Mouse (Mus musculus) limb, embryonic 11.5 days (tissue): Measurements from ENCODE around the gene Tcf19. TPM values are rescaled to one million over a fixed set of nuclear protein-coding genes. Genes with fewer than 3 reads are reported as not detected.

ENCODE experiments used
- ATAC-seq: fragments of 200-750 bp; cut with Nextera tagmentation; 2 replicates; pipeline ENCODE4 v1.8.0; 2017; ENCODE audit warnings: low read depth; ENCODE audit not compliant: insufficient number of reproducible peaks, low FRiP score, low TSS enrichment
- DNase-seq: peaks from one replicate; pipeline ENCODE4 v3.0.0-alpha.2; 2015; ENCODE audit warnings: low spot score
- H3K27ac ChIP-seq: fragments of 300-500 bp; sonication (generic); replicated peaks from 2 replicates; pipeline ENCODE4 v1.5.1; 2014; ENCODE audit warnings: low read depth, mild to moderate bottlenecking, low read length
- H3K27me3 ChIP-seq: fragments of 300-500 bp; sonication (generic); 2 replicates; pipeline ENCODE4 v1.6.1; 2014; ENCODE audit warnings: mild to moderate bottlenecking, low read length, mixed read lengths; ENCODE audit not compliant: control insufficient read depth, insufficient read depth
- H3K36me3 ChIP-seq: fragments of 300-500 bp; sonication (generic); 2 replicates; pipeline ENCODE4 v1.6.1; 2014; ENCODE audit warnings: mild to moderate bottlenecking, low read length, moderate library complexity, mixed read lengths; ENCODE audit not compliant: control insufficient read depth, insufficient read depth
- H3K4me1 ChIP-seq: fragments of 300-500 bp; sonication (generic); 2 replicates; pipeline ENCODE4 v1.6.1; 2014; ENCODE audit warnings: low read length, mixed read lengths; ENCODE audit not compliant: control insufficient read depth, insufficient read depth
- H3K4me2 ChIP-seq: fragments of 300-500 bp; sonication (generic); 2 replicates; pipeline ENCODE4 v1.6.1; 2014; ENCODE audit warnings: low read depth, mild to moderate bottlenecking, moderate library complexity; ENCODE audit not compliant: severe bottlenecking
- H3K4me3 ChIP-seq: fragments of 300-500 bp; sonication (generic); 2 replicates; pipeline ENCODE4 v1.5.1; 2014; ENCODE audit warnings: low read depth, low read length
- H3K9ac ChIP-seq: fragments of 300-500 bp; sonication (generic); 2 replicates; pipeline ENCODE4 v1.6.1; 2014; ENCODE audit warnings: mild to moderate bottlenecking, low read length
- H3K9me3 ChIP-seq: fragments of 300-500 bp; sonication (generic); 2 replicates; pipeline ENCODE4 v1.6.1; 2016; ENCODE audit warnings: low read length; ENCODE audit not compliant: control insufficient read depth
- WGBS: fragments of 180-500 bp; shearing (Covaris S2); extraction: QIAGEN DNeasy Blood & Tissue Kit; methylation state at CpG from one replicate; pipeline ENCODE4 v1.1.7; 2014; 5-methylcytosine and 5-hydroxymethylcytosine counted together
- polyA plus RNA-seq: library from polyadenylated mRNA; unstranded; fragments of >200 nt; fragmentation: Nextera tagmentation; extraction: Ambion mirVana; gene quantifications from 2 replicates; pipeline ENCODE4 v1.2.1, GENCODE M21; 2014

Gene Tcf19
- polyA plus RNA-seq, 1 experiment from 2014 or later = 65.0 TPM

DNA sequence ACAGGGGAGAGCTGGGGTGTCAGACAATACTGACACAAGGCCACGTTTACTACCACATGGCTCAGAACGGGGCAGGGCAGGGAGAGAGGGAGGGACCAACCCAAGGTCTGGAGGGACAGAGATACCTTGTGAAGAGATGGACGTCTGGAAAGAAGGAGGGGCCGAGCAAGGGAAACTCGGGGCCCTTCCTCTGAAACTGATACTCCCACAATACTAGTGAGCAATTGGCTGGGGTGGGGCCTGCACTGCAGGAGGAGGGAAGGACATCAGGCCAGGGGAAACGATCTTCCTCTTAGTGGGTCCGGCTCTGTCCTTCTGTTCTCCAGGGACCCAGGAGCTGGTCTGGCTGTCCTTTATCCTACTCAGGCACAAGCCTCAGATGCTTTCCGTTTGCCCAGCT lies 34.2 kb upstream of the Tcf19 start:
- H3K4me1 ChIP-seq = no peaks in the 10 kb centered on the region
- H3K36me3 ChIP-seq = no peaks in the 10 kb centered on the region
- 34% methylated on average over 8 of the region's 8 CpGs for WGBS
- no peaks in the 10 kb centered on the region for H3K9me3 ChIP-seq
- no peak overlapping the region for H3K4me3 ChIP-seq
- no peak overlapping the region for H3K27ac ChIP-seq
- DNase-seq (no peak), ATAC-seq (no peak)
- no peak overlapping the region for H3K9ac ChIP-seq
- H3K4me2 ChIP-seq = no peak overlapping the region
- no peaks in the 10 kb centered on the region for H3K27me3 ChIP-seq

- 89% methylated on average over 4 of the region's 4 CpGs for WGBS
- ATAC-seq = no peak
- no peak for DNase-seq
- Histone ChIP-seq H3K27me3 (no peaks in the 10 kb centered on the region), H3K36me3 (no peaks in the 10 kb centered on the region), H3K27ac (no peak overlapping the region), H3K4me1 (no peaks in the 10 kb centered on the region), H3K4me2 (no peak overlapping the region), H3K9me3 (no peaks in the 10 kb centered on the region), H3K4me3 (no peak overlapping the region), H3K9ac (no peak overlapping the region)
These were observed 33.5 kb upstream of the Tcf19 start for GRCm38 (mm10) chr17:35550143-35550494.

DNA sequence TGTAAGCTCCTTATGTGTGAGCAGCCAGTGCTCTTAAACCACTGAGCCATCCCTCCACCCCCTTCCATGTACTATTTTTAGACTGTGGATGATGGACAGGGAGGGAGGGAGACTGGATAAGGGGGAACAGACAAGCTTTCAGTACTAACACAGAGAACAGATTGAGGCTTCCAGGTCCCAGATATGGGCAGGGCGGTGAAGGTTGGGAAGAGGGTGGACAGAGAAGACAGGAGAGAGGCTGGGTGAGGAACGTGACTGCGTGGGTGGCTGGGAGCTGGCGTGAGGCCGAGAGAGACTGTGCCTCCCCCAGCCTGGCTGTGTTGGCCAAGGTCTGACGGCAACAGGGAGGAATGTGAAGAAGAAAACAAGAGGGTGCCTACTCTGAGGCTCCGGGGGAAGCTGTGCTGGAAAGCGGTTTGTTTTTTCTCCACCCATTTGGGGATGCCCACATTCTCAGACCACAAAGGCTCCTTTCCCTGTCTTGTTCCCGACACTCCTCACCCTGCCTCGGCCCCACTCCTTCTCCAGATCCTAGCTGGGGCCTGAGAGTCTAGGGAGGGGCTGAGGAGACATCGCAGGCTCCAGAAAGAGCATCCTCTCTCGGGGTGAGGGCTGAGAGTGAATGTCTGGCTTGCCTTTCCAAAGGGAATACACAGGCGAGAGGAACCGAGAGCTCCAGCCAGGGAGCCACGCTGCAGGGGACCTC lies 33.0 kb upstream of the Tcf19 start:
- WGBS = 66% methylated on average over 15 of the region's 15 CpGs

DNA sequence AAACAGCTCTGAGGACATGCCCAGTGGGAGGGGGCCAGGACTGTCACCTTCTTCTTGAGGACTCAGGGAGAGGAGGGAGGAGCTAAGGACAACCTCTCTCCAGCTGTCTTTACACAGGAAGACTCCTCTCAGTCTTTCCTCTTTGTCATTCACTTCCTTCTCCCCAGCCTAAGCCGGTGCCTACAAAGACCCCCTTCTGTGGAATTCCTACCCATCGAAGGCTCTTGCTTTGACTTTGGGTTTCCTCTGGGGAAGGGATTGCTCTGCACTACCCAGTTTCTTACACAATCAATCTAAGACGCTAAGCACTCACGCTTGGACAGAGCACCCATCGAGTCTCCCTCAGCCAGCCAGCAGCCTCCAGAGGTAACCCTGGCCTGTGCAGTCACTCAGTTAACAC lies 32.0 kb upstream of the Tcf19 start:
- ATAC-seq (no peak), DNase-seq (no peak)
- Histone ChIP-seq H3K4me3 (no peak overlapping the region), H3K27me3 (no peaks in the 10 kb centered on the region), H3K9me3 (no peaks in the 10 kb centered on the region), H3K36me3 (no peaks in the 10 kb centered on the region), H3K4me2 (no peak overlapping the region), H3K9ac (no peak overlapping the region), H3K27ac (no peak overlapping the region), H3K4me1 (no peaks in the 10 kb centered on the region)
- 27% methylated on average over 5 of the region's 5 CpGs for WGBS

More for the DNA sequence above, 33.0 kb upstream of the Tcf19 start:
- Histone ChIP-seq H3K27me3 (no peaks in the 10 kb centered on the region), H3K4me3 (no peak overlapping the region), H3K9ac (no peak overlapping the region), H3K4me2 (no peak overlapping the region), H3K27ac (no peak overlapping the region), H3K4me1 (no peaks in the 10 kb centered on the region), H3K36me3 (no peaks in the 10 kb centered on the region), H3K9me3 (no peaks in the 10 kb centered on the region)
- DNase-seq (no peak), ATAC-seq (no peak)

DNA sequence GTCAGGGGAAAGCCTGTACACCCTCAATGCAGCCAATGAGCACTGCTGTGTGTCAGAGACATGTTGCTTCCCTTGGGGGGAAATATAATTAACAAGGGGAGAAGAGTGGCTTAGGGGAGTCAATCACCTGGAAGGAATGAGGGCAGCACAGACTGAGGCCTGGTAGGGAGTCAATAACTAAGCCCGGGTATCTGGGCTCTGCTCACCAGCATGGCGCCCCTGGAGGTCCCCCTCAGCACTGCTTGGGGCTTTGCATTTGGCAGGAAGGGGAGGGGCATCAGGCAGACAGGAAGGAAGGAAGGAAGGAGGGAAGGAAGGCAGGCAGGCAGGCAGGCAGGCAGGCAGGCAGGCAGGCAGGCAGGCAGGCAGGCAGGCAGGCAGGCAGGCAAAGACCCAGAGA lies 30.8 kb upstream of the Tcf19 start:
- no peak overlapping the region for H3K4me2 ChIP-seq
- DNase-seq (no peak), ATAC-seq (no peak)
- no peaks in the 10 kb centered on the region for H3K36me3 ChIP-seq
- no peaks in the 10 kb centered on the region for H3K9me3 ChIP-seq
- no peak overlapping the region for H3K27ac ChIP-seq
- H3K4me1 ChIP-seq = no peaks in the 10 kb centered on the region
- no peak overlapping the region for H3K9ac ChIP-seq
- H3K27me3 ChIP-seq = no peaks in the 10 kb centered on the region
- 56% methylated on average over 2 of the region's 2 CpGs for WGBS
- H3K4me3 ChIP-seq = no peak overlapping the region

DNA sequence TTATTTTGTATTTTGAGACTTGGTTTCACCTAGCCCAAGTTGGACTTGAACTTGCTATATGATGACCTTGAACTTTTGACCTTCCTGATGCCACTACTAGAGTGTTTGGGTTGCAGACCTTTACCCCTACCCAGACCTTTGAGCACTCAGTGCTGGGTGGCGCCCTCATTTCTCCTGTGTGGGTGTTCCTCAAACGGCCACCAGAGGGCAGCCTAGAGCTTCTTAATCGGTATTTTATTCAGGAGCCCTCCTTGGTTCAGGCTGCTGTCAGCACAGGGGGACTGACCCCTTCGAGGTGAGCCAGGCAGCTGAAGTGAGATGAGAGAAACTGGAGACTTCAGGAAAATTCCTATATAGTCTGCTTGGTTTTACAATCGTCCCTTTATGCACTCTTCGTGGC lies 28.1 kb upstream of the Tcf19 start:
- Histone ChIP-seq H3K27me3 (no peaks in the 10 kb centered on the region), H3K27ac (no peak overlapping the region), H3K9ac (no peak overlapping the region), H3K9me3 (no peaks in the 10 kb centered on the region), H3K4me2 (no peak overlapping the region), H3K4me3 (no peak overlapping the region), H3K4me1 (no peaks in the 10 kb centered on the region), H3K36me3 (no peaks in the 10 kb centered on the region)
- DNase-seq (peak; percentile 73), ATAC-seq (no peak)
- 35% methylated on average over 6 of the region's 6 CpGs for WGBS

GRCm38 (mm10) chr17:35544001-35544400 lies 27.4 kb upstream of the Tcf19 start:
- Histone ChIP-seq H3K36me3 (no peaks in the 10 kb centered on the region), H3K27ac (no peak overlapping the region), H3K9ac (no peak overlapping the region), H3K4me3 (no peak overlapping the region), H3K4me2 (no peak overlapping the region), H3K4me1 (no peaks in the 10 kb centered on the region), H3K27me3 (no peaks in the 10 kb centered on the region), H3K9me3 (no peaks in the 10 kb centered on the region)
- WGBS = 82% methylated on average over 6 of the region's 6 CpGs
- ATAC-seq = no peak
- no peak for DNase-seq

GRCm38 (mm10) chr17:35543412-35543861 lies 26.8 kb upstream of the Tcf19 start:
- DNase-seq = no peak
- no peaks in the 10 kb centered on the region for H3K27me3 ChIP-seq
- H3K9ac ChIP-seq = no peak overlapping the region
- no peak overlapping the region for H3K4me3 ChIP-seq
- 68% methylated on average over 14 of the region's 14 CpGs for WGBS
- no peak overlapping the region for H3K27ac ChIP-seq
- no peak overlapping the region for H3K4me2 ChIP-seq
- H3K36me3 ChIP-seq = no peaks in the 10 kb centered on the region
- H3K9me3 ChIP-seq = no peaks in the 10 kb centered on the region
- no peaks in the 10 kb centered on the region for H3K4me1 ChIP-seq
- no peak for ATAC-seq
